Comparison of ENCODE assay signal across 9 mouse cellular contexts in genomic region chr14:108912021-108912875, GRCm38 (mm10). TPM values are rescaled to one million over a fixed set of nuclear protein-coding genes. Genes with fewer than 3 reads are reported as not detected.
DNase-seq lines count a peak whose midpoint lies in the region; ATAC-seq and TF ChIP-seq lines count a peak whose summit lies in the region.
"Had no signal": no experiment of that assay in that cellular context is flagged by ENCODE, and none has a peak within 500 bp of the region (broad histone marks: within the 10 kb centered on the region; RNA-seq: fewer than 3 reads in every experiment).

No protein-coding gene starts in this region.

- no peak for TF ChIP-seq CTCF in lung, adult 2 months (IDR thresholded peaks at IDR 0.05; ENCODE audit: insufficient read depth, low read length)

- WGBS in forebrain, embryonic 13.5 days: under 1% methylated on average over 24 of the region's 24 CpGs
- 4% methylated on average over 24 of the region's 24 CpGs for WGBS in lung, adult 2 months

- H3K4me1 ChIP-seq in forebrain, embryonic 13.5 days: peaks cover 35% of the 10 kb centered on the region
- H3K4me1 ChIP-seq in lung, adult 2 months (ENCODE audit: control insufficient read depth, insufficient read depth, low read length): no peaks in the 10 kb centered on the region

- H3K27ac ChIP-seq in forebrain, embryonic 13.5 days: peak overlapping the region; percentile 85

- H3K36me3 ChIP-seq in forebrain, embryonic 13.5 days (ENCODE audit: poor library complexity, severe bottlenecking): no peaks in the 10 kb centered on the region

- DNase-seq in Muller cell, postnatal 12 days (ENCODE audit: inconsistent ontology term): peak; percentile 16
- peak; percentile 22 for DNase-seq in kidney, adult 18-20 months
- DNase-seq in left cerebral cortex, postnatal 25 days (ENCODE audit: low spot score in 2 of 2): peak; percentile 67 to 74
- peak; percentile 77 for DNase-seq in retina, postnatal 1 day
- DNase-seq in thymus, postnatal 0 days (ENCODE audit: low spot score): no peak
- DNase-seq in lung, adult 2 months: no peak

- intact Hi-C loops in left cerebral cortex, postnatal 25 days (cut with DNase I): loop anchor here (5.0 kb wide), 4 partner anchors 70 to 450 kb away; no protein-coding TSS in a partner anchor

- peak overlapping the region; percentile 79 for H3K9ac ChIP-seq in forebrain, embryonic 13.5 days

- H3K9me3 ChIP-seq in forebrain, embryonic 13.5 days (replicated peaks): no peaks in the 10 kb centered on the region

- ATAC-seq in cerebellum, adult (ENCODE audit: insufficient number of reproducible peaks, low FRiP score, low TSS enrichment): peak; percentile 26
- peak; percentile 15 for ATAC-seq in forebrain, embryonic 13.5 days

- no peaks in the 10 kb centered on the region for H3K27me3 ChIP-seq in forebrain, embryonic 13.5 days

- H3K4me2 ChIP-seq in forebrain, embryonic 13.5 days: peak overlapping the region; percentile 89

- no peak for TF ChIP-seq POLR2A in lung, adult 2 months (IDR thresholded peaks at IDR 0.05; ENCODE audit: borderline replicate concordance, extremely low read depth, low read depth, low read length)

- H3K4me3 ChIP-seq in forebrain, embryonic 13.5 days: peak overlapping the region; percentile 74
- no peak overlapping the region for H3K4me3 ChIP-seq in lung, adult 2 months (replicated peaks; ENCODE audit: extremely low read depth, low read depth, low read length)

RNA-seq across cellular contexts. Expression of gene Slitrk1, which starts 1.7 kb away (rescaled TPM):
- polyA plus RNA-seq in forebrain, embryonic 13.5 days (2015; fragmentation: Nextera tagmentation; extraction: Ambion mirVana): 14.0 and 14.5 TPM in 2 replicates
- total RNA-seq in left cerebral cortex, postnatal 25 days (2021): 10 to 100 TPM; 80.7 to 84.1 TPM
- polyA plus RNA-seq in thymus, postnatal 0 days (2015; fragmentation: Nextera tagmentation; extraction: Ambion mirVana): 0.03 TPM in 1 of 2 replicates, not detected in the other
- 0.02 TPM in 1 of 2 replicates, not detected in the other for polyA plus RNA-seq in lung, adult 2 months (2012; rRNA removed)
- total RNA-seq: liver, adult 2 months had no signal
- polyA plus RNA-seq: liver, adult 2 months had no signal

Comparison
In these comparisons a context has a peak if more than half of its experiments do, and no peak if none do; other contexts are left out.
1. DNase-seq: peak in Muller cell, postnatal 12 days (single experiment), kidney, adult 18-20 months (single experiment), left cerebral cortex, postnatal 25 days (2 of 2) and retina, postnatal 1 day (single experiment); none in thymus, postnatal 0 days (single experiment) and lung, adult 2 months (single experiment).
2. RNA of gene Slitrk1, which starts 1.7 kb away (polyA plus RNA-seq): 14.0 to 14.5 TPM in forebrain, embryonic 13.5 days; 0.03 TPM in thymus, postnatal 0 days and 0.02 TPM in lung, adult 2 months; every median in the first group is over 10 times any median in the second.